Mouse (Mus musculus) ES-Bruce4 (cell line): ENCODE measurements around the gene Slc43a2.

Source experiments
- CTCF ChIP-seq: IDR thresholded peaks from one replicate; pipeline ENCODE4 v1.8.1; 2011; ENCODE audit warnings: low read depth, low read length
- EP300 ChIP-seq: IDR thresholded peaks from 2 replicates; pipeline ENCODE4 v1.6.1; 2011; ENCODE audit warnings: low read depth, low read length; ENCODE audit not compliant: insufficient read depth
- POLR2A ChIP-seq: IDR thresholded peaks from one replicate; pipeline ENCODE4 v1.8.1; 2011; ENCODE audit warnings: low read length; ENCODE audit not compliant: insufficient read depth

GRCm38 (mm10) chr11:75537491-75538183 is 6.1 kb downstream of the Slc43a2 start:
- TF ChIP-seq POLR2A (no peak), CTCF (no peak), EP300 (no peak)
